Mouse (Mus musculus) forebrain, embryonic 12.5 days (tissue): ENCODE results near the gene Acox2. TPM values are rescaled to one million over a fixed set of nuclear protein-coding genes. Genes with fewer than 3 reads are reported as not detected.

Experiments
- polyA plus RNA-seq: library from polyadenylated mRNA; unstranded; fragments of >200 nt; fragmentation: Nextera tagmentation; extraction: Ambion mirVana; gene quantifications from 2 replicates; pipeline ENCODE4 v1.2.1, GENCODE M21; 2016

The Acox2 gene
- polyA plus RNA-seq, 1 experiment from 2014 or later: not detected

Other genes with a start within 250 kb of the Acox2 start
- 53.3 and 53.6 TPM in 2 replicates for gene Rpp14, start 179.0 kb downstream of the Acox2 start, polyA plus RNA-seq
- gene Pxk, start 161.1 kb downstream of the Acox2 start, polyA plus RNA-seq: 30.3 and 34.5 TPM in 2 replicates
- gene Pdhb, start 86.3 kb downstream of the Acox2 start, polyA plus RNA-seq: 199 and 211 TPM in 2 replicates
- gene Kctd6, start 45.2 kb downstream of the Acox2 start, polyA plus RNA-seq: 6.7 and 14.8 TPM in 2 replicates
- 0.43 and 0.60 TPM in 2 replicates for gene Fam107a, start 58.7 kb upstream of the Acox2 start, polyA plus RNA-seq
- gene Oit1, start 119.4 kb upstream of the Acox2 start, polyA plus RNA-seq: not detected in 2 replicates